Mouse (Mus musculus): ENCODE measurements around the gene Ssmem1. TPM values are rescaled to one million over a fixed set of nuclear protein-coding genes. Genes with fewer than 3 reads are reported as not detected.
A peak's percentile ranks its signal among the peaks of the same experiment; 100 is the strongest.

Ssmem1 gene
- polyA plus RNA-seq, 1 experiment, result 0.09 TPM

GRCm38 (mm10) chr6:30468684-30469083, 41.0 kb upstream of the Ssmem1 start:
- TF ChIP-seq POLR2A (IDR thresholded peaks at IDR 0.05; ENCODE audit: low read depth, low read length), result no peak
- peak; percentile 54; the same call in 1 of the 2 replicates for TF ChIP-seq CTCF (conservative IDR thresholded peaks at IDR 0.05; ENCODE audit: insufficient read depth, insufficient read length, low read depth, low read length)
- Histone ChIP-seq H3K4me1 (ENCODE audit: control insufficient read depth, insufficient read depth, low read length) (no peaks in the 10 kb centered on the region), H3K27me3 (replicated peaks; ENCODE audit: control insufficient read depth, insufficient read depth, low read length) (no peaks in the 10 kb centered on the region), H3K36me3 (ENCODE audit: control insufficient read depth, insufficient read depth, low read length) (no peaks in the 10 kb centered on the region), H3K27ac (ENCODE audit: insufficient read depth, low read depth, low read length) (no peak overlapping the region), H3K4me3 (ENCODE audit: insufficient read depth, low read depth, low read length) (no peak overlapping the region)
- 52% methylated on average over 12 of the region's 12 CpGs for WGBS
- peak; percentile 57 for DNase-seq

GRCm38 (mm10) chr6:30469370-30469769, 40.3 kb upstream of the Ssmem1 start:
- Histone ChIP-seq H3K27me3 (replicated peaks; ENCODE audit: control insufficient read depth, insufficient read depth, low read length) (no peaks in the 10 kb centered on the region), H3K4me3 (ENCODE audit: insufficient read depth, low read depth, low read length) (no peak overlapping the region), H3K27ac (ENCODE audit: insufficient read depth, low read depth, low read length) (no peak overlapping the region), H3K4me1 (ENCODE audit: control insufficient read depth, insufficient read depth, low read length) (no peaks in the 10 kb centered on the region), H3K36me3 (ENCODE audit: control insufficient read depth, insufficient read depth, low read length) (no peaks in the 10 kb centered on the region)
- TF ChIP-seq CTCF (conservative IDR thresholded peaks at IDR 0.05; ENCODE audit: insufficient read depth, insufficient read length, low read depth, low read length) (no peak), POLR2A (IDR thresholded peaks at IDR 0.05; ENCODE audit: low read depth, low read length) (no peak)
- 67% methylated on average over 12 of the region's 12 CpGs for WGBS
- no peak for DNase-seq

- Histone ChIP-seq H3K27ac (ENCODE audit: insufficient read depth, low read depth, low read length) (no peak overlapping the region), H3K27me3 (replicated peaks; ENCODE audit: control insufficient read depth, insufficient read depth, low read length) (no peaks in the 10 kb centered on the region), H3K4me3 (ENCODE audit: insufficient read depth, low read depth, low read length) (no peak overlapping the region), H3K4me1 (ENCODE audit: control insufficient read depth, insufficient read depth, low read length) (no peaks in the 10 kb centered on the region), H3K36me3 (ENCODE audit: control insufficient read depth, insufficient read depth, low read length) (no peaks in the 10 kb centered on the region)
- TF ChIP-seq CTCF (conservative IDR thresholded peaks at IDR 0.05; ENCODE audit: insufficient read depth, insufficient read length, low read depth, low read length), result no peak
- TF ChIP-seq POLR2A (IDR thresholded peaks at IDR 0.05; ENCODE audit: low read depth, low read length), result no peak
- no peak for DNase-seq
- 84% methylated on average over 3 of the region's 3 CpGs for WGBS
These were observed 37.9 kb upstream of the Ssmem1 start for GRCm38 (mm10) chr6:30471706-30472105.

GRCm38 (mm10) chr6:30476025-30476765, 33.5 kb upstream of the Ssmem1 start:
- DNase-seq, result no peak
- no peaks in the 10 kb centered on the region for H3K27me3 ChIP-seq (replicated peaks; ENCODE audit: control insufficient read depth, insufficient read depth, low read length)
- H3K27ac ChIP-seq (ENCODE audit: insufficient read depth, low read depth, low read length), result no peak overlapping the region
- WGBS, result 60% methylated on average over 10 of the region's 10 CpGs
- H3K36me3 ChIP-seq (ENCODE audit: control insufficient read depth, insufficient read depth, low read length), result no peaks in the 10 kb centered on the region; the same call in none of the 2 replicates
- no peak overlapping the region for H3K4me3 ChIP-seq (ENCODE audit: insufficient read depth, low read depth, low read length)
- TF ChIP-seq CTCF (conservative IDR thresholded peaks at IDR 0.05; ENCODE audit: insufficient read depth, insufficient read length, low read depth, low read length), result no peak
- no peak for TF ChIP-seq POLR2A (IDR thresholded peaks at IDR 0.05; ENCODE audit: low read depth, low read length)
- H3K4me1 ChIP-seq (ENCODE audit: control insufficient read depth, insufficient read depth, low read length), result no peaks in the 10 kb centered on the region

GRCm38 (mm10) chr6:30477210-30477714, 32.4 kb upstream of the Ssmem1 start:
- TF ChIP-seq POLR2A (IDR thresholded peaks at IDR 0.05; ENCODE audit: low read depth, low read length) (no peak), CTCF (conservative IDR thresholded peaks at IDR 0.05; ENCODE audit: insufficient read depth, insufficient read length, low read depth, low read length) (no peak)
- Histone ChIP-seq H3K27ac (ENCODE audit: insufficient read depth, low read depth, low read length) (no peak overlapping the region), H3K36me3 (ENCODE audit: control insufficient read depth, insufficient read depth, low read length) (no peaks in the 10 kb centered on the region; the same call in none of the 2 replicates), H3K4me3 (ENCODE audit: insufficient read depth, low read depth, low read length) (no peak overlapping the region), H3K27me3 (replicated peaks; ENCODE audit: control insufficient read depth, insufficient read depth, low read length) (no peaks in the 10 kb centered on the region), H3K4me1 (ENCODE audit: control insufficient read depth, insufficient read depth, low read length) (no peaks in the 10 kb centered on the region)
- DNase-seq, result no peak
- 83% methylated on average over 8 of the region's 8 CpGs for WGBS

- TF ChIP-seq CTCF (conservative IDR thresholded peaks at IDR 0.05; ENCODE audit: insufficient read depth, insufficient read length, low read depth, low read length), result no peak
- TF ChIP-seq POLR2A (IDR thresholded peaks at IDR 0.05; ENCODE audit: low read depth, low read length), result no peak
- no peaks in the 10 kb centered on the region for H3K4me1 ChIP-seq (ENCODE audit: control insufficient read depth, insufficient read depth, low read length)
- no peak overlapping the region for H3K4me3 ChIP-seq (ENCODE audit: insufficient read depth, low read depth, low read length)
- no peak for DNase-seq
- no peak overlapping the region for H3K27ac ChIP-seq (ENCODE audit: insufficient read depth, low read depth, low read length)
- no peaks in the 10 kb centered on the region; the same call in none of the 2 replicates for H3K36me3 ChIP-seq (ENCODE audit: control insufficient read depth, insufficient read depth, low read length)
- no peaks in the 10 kb centered on the region for H3K27me3 ChIP-seq (replicated peaks; ENCODE audit: control insufficient read depth, insufficient read depth, low read length)
- 85% methylated on average over 6 of the region's 6 CpGs for WGBS
These were observed 31.9 kb upstream of the Ssmem1 start for GRCm38 (mm10) chr6:30477784-30478183.

- DNase-seq, result no peak
- WGBS, result 93% methylated on average over 3 of the region's 3 CpGs
- Histone ChIP-seq H3K27me3 (replicated peaks; ENCODE audit: control insufficient read depth, insufficient read depth, low read length) (no peaks in the 10 kb centered on the region), H3K36me3 (ENCODE audit: control insufficient read depth, insufficient read depth, low read length) (no peaks in the 10 kb centered on the region; the same call in none of the 2 replicates), H3K4me1 (ENCODE audit: control insufficient read depth, insufficient read depth, low read length) (no peaks in the 10 kb centered on the region), H3K4me3 (ENCODE audit: insufficient read depth, low read depth, low read length) (no peak overlapping the region), H3K27ac (ENCODE audit: insufficient read depth, low read depth, low read length) (no peak overlapping the region)
- TF ChIP-seq POLR2A (IDR thresholded peaks at IDR 0.05; ENCODE audit: low read depth, low read length) (no peak), CTCF (conservative IDR thresholded peaks at IDR 0.05; ENCODE audit: insufficient read depth, insufficient read length, low read depth, low read length) (no peak)
These were observed 30.2 kb upstream of the Ssmem1 start for GRCm38 (mm10) chr6:30479418-30479817.

Data from kidney, adult 2 months (tissue).